Mouse (Mus musculus) adrenal gland, postnatal 0 days (tissue): Measurements from ENCODE around the gene AF067063. TPM values are rescaled to one million over a fixed set of nuclear protein-coding genes. Genes with fewer than 3 reads are reported as not detected.

ENCODE experiments used
- polyA plus RNA-seq: library from polyadenylated mRNA; unstranded; fragments of >200 nt; fragmentation: Nextera tagmentation; extraction: Ambion mirVana; gene quantifications from 2 replicates; pipeline ENCODE4 v1.2.1, GENCODE M21; 2015

The AF067063 gene
- not detected in 2 replicates for polyA plus RNA-seq

GRCm38 (mm10) chr13:119830116-119830515 lies at the start of gene AF067063:
Gene AF067063 (minus strand): TSS chr13:119830216.

DNA sequence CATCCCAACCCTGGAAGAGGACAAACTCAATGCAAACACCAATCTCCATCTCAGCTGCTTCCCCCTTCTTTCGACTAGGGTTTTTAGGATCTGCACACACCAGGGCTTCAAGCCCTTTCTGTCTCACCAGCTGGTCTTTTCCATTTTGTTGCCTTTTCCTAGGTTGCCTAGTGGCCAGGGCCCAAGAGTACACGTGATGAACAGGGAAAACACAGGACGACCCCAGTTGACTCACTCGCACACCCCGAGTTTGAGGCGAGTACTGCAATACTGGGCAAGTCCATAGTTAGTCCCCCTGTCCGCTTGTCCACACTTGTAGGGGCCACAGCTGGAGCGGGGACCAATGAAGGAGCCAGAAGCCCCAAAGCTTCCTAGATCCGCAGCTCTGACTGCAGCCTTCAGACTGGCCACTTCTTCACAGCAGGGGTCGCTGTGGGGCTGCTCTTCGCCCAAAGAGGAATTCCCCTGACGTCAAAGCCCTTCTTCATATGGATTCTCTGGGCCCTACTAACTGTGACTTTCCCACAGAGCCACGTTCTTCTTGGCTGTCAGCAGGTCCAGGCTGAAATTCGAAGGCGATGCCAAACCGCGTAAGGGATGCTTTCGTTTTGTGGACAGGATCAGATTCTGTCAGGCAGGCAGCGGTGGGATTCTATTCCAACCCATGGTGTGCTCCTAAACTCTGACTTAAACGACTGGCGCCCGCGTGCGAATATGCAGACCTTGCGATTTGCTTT lies 5.5 kb upstream of the AF067063 start, which contains the start of gene D13Ertd608e:
Gene D13Ertd608e (plus strand): TSS at position 687 of the 737 bp plus-strand sequence.

DNA sequence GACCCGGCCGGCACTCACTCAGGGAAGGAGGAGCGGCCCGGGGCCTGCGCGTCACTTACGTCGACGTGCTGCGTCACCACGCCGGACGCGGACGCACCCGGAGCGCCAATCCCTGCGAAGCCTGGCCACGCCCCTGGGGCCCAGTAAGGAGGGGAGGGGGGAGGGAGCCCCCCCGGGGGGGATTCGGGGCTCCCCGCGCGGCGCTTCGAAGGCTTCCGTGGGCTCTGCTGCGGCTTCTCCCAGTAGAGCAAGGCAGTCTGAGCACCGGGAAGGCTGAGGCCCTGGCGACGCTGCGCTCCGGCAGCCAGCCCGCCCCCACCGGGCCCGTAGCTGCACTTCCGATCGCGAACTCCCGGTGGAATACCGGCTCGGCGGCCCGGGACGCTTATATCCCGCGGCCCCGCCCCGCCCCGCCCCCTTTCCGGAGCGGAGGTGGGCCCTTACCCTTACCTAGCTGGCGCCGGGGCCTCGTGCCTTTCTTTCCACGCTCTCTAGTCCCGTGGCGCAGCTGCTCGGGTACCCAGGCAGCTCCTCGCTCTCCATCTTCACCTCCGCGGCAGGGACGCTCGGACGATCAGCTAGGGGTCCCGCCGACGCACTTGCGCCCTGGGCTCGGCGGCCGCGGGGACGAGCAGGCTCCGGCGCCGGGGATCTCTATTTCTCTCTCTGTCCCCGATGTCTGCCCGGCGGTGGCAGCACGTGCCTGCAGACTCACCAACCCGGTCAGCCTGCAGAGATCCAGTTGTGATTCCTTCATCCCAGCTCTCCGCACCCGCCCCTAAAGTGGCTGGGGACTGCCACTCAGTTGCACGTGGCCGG lies 39.0 kb downstream of the AF067063 start, which contains the start of gene Zfp131:
Gene Zfp131 (minus strand): TSS at position 129 of the 819 bp plus-strand sequence.

Other genes with a start within 250 kb of the AF067063 start
- 0.03 and 0.10 TPM in 2 replicates for gene Ccl28, start 206.4 kb downstream of the AF067063 start, polyA plus RNA-seq
- 94.8 and 129 TPM in 2 replicates for gene Hmgcs1, start 139.8 kb downstream of the AF067063 start, polyA plus RNA-seq
- 3.0 and 4.6 TPM in 2 replicates for gene Nim1k, start 74.3 kb downstream of the AF067063 start, polyA plus RNA-seq
- 28.3 and 34.7 TPM in 2 replicates for gene Zfp131, start 39.3 kb downstream of the AF067063 start, polyA plus RNA-seq
- gene D13Ertd608e, start 5.8 kb upstream of the AF067063 start, polyA plus RNA-seq, result not detected in 2 replicates
- gene Tcstv1, start 64.6 kb upstream of the AF067063 start, polyA plus RNA-seq, result not detected in 2 replicates
- not detected in 2 replicates for gene Gm21761, start 99.1 kb upstream of the AF067063 start, polyA plus RNA-seq
- gene B020031M17Rik, start 120.6 kb upstream of the AF067063 start, polyA plus RNA-seq, result not detected in 2 replicates
- gene Gm36079, start 196.8 kb upstream of the AF067063 start, polyA plus RNA-seq, result not detected in 2 replicates
- 0.40 and 0.49 TPM in 2 replicates for gene Gm21188, start 222.0 kb upstream of the AF067063 start, polyA plus RNA-seq